ENCODE assay signal across 19 mouse cellular contexts in genomic region chr12:59579694-59580093, GRCm38 (mm10).
"Had no signal": no experiment of that assay in that cellular context is flagged by ENCODE, and none has a peak within 500 bp of the region (broad histone marks: within the 10 kb centered on the region; RNA-seq: fewer than 3 reads in every experiment).

No protein-coding gene starts in this region.

- ATAC-seq: intestine, postnatal 0 days; midbrain, embryonic 13.5 days had no signal

- H3K27me3 ChIP-seq: liver, embryonic 13.5 days; megakaryocyte, embryonic 14.5 days; midbrain, embryonic 13.5 days; neural tube, embryonic 13.5 days had no signal

- H3K4me1 ChIP-seq: liver, embryonic 13.5 days; megakaryocyte, embryonic 14.5 days; midbrain, embryonic 10.5 days; midbrain, embryonic 13.5 days; neural tube, embryonic 13.5 days had no signal

- H3K27ac ChIP-seq: kidney, postnatal 0 days; layer of hippocampus, adult 2 months; left cerebral cortex, adult 2 months; liver, embryonic 13.5 days; midbrain, embryonic 10.5 days; midbrain, embryonic 13.5 days; neural tube, embryonic 13.5 days had no signal

- DNase-seq: kidney, adult 2 months; kidney, postnatal 25 days; layer of hippocampus, adult 9-11 months; layer of hippocampus, postnatal 36 days; liver, embryonic 13.5 days; lung, adult 2 months; lung, postnatal 14 days; lung, postnatal 4 days; thymus, adult 2 months; thymus, postnatal 14 days; thymus, postnatal 4 days had no signal

- H3K9me3 ChIP-seq: liver, embryonic 13.5 days; midbrain, embryonic 10.5 days; midbrain, embryonic 13.5 days; neural tube, embryonic 13.5 days had no signal

- H3K4me3 ChIP-seq: layer of hippocampus, adult 2 months; left cerebral cortex, adult 2 months; liver, embryonic 13.5 days; megakaryocyte, embryonic 14.5 days; midbrain, embryonic 10.5 days; midbrain, embryonic 13.5 days; neural tube, embryonic 13.5 days had no signal

- H3K9ac ChIP-seq: liver, embryonic 13.5 days; midbrain, embryonic 13.5 days; neural tube, embryonic 13.5 days had no signal

- H3K36me3 ChIP-seq: liver, embryonic 13.5 days; midbrain, embryonic 10.5 days; midbrain, embryonic 13.5 days; neural tube, embryonic 13.5 days had no signal
